Mouse (Mus musculus): ENCODE measurements around the gene Rgs12. TPM values are rescaled to one million over a fixed set of nuclear protein-coding genes. Genes with fewer than 3 reads are reported as not detected.

Rgs12 gene
- polyA plus RNA-seq, 1 experiment from 2014 or later: 29.3 TPM

- Histone ChIP-seq H3K9ac (ENCODE audit: low read depth, low read length) (peak overlapping the region; percentile 95), H3K36me3 (ENCODE audit: control insufficient read depth, insufficient read depth, low read length) (no peaks in the 10 kb centered on the region), H3K27ac (ENCODE audit: low read depth, low read length) (no peak overlapping the region), H3K4me1 (ENCODE audit: control insufficient read depth, insufficient read depth, low read length) (peaks cover 20% of the 10 kb centered on the region), H3K4me3 (ENCODE audit: low read length) (peak overlapping the region; percentile 91), H3K27me3 (ENCODE audit: control insufficient read depth, insufficient read depth, low read length) (no peaks in the 10 kb centered on the region), H3K9me3 (ENCODE audit: control insufficient read depth, low read length) (peaks cover 9% of the 10 kb centered on the region), H3K4me2 (replicated peaks; ENCODE audit: low read depth, low read length) (peak overlapping the region; percentile 69)
- WGBS: 74% methylated on average over 6 of the region's 6 CpGs
- no peak for ATAC-seq (ENCODE audit: low FRiP score, low TSS enrichment)
Measured at GRCm38 (mm10) chr5:34950486-34951160, 1.4 kb downstream of the Rgs12 start.

DNA sequence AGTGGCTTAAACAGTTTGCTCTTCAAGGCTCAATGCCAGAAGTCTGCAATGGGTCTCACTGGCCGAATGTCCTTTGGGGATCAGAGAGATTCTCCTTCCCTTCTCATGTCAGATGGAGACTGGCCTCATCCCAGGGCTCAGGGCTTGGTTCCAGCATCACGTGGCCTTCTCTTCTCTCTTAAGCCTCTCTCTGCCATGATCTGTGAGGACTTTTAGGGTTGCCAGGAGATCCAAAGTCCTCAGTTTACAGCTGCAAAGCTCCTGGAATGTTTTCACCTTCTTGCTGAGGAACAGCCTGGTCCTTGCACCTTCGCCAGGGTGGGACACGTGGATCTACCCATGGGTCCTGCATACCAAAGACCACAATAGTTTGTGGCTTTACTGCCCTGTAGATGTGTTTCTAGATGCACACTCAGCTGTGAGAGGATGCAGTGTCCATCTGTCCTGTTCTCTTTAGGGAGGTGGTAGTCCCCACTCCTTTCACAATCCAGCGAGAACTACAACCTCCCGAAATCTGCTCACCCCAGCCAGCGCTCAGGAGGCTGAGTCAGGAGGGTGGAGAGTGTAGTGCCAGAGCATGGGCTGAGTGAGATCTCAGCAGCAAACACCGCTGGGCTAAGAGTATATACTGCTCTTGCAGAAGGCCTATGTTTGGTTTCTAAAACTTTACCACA is 2.1 kb downstream of the Rgs12 start:
- no peak overlapping the region for H3K27ac ChIP-seq (ENCODE audit: low read depth, low read length)
- H3K4me2 ChIP-seq (replicated peaks; ENCODE audit: low read depth, low read length): no peak overlapping the region
- no peaks in the 10 kb centered on the region for H3K36me3 ChIP-seq (ENCODE audit: control insufficient read depth, insufficient read depth, low read length)
- no peaks in the 10 kb centered on the region for H3K27me3 ChIP-seq (ENCODE audit: control insufficient read depth, insufficient read depth, low read length)
- ATAC-seq (ENCODE audit: low FRiP score, low TSS enrichment): no peak
- H3K9ac ChIP-seq (ENCODE audit: low read depth, low read length): no peak overlapping the region
- 97% methylated on average over 8 of the region's 8 CpGs for WGBS
- H3K4me1 ChIP-seq (ENCODE audit: control insufficient read depth, insufficient read depth, low read length): peaks cover 22% of the 10 kb centered on the region
- no peak overlapping the region for H3K4me3 ChIP-seq (ENCODE audit: low read length)
- peaks cover 9% of the 10 kb centered on the region for H3K9me3 ChIP-seq (ENCODE audit: control insufficient read depth, low read length)

GRCm38 (mm10) chr5:34954508-34954907 is 5.3 kb downstream of the Rgs12 start:
- H3K27me3 ChIP-seq (ENCODE audit: control insufficient read depth, insufficient read depth, low read length): no peaks in the 10 kb centered on the region
- no peak overlapping the region for H3K27ac ChIP-seq (ENCODE audit: low read depth, low read length)
- peaks cover 3% of the 10 kb centered on the region; the same call in 1 of the 2 replicates for H3K36me3 ChIP-seq (ENCODE audit: control insufficient read depth, insufficient read depth, low read length)
- ATAC-seq (ENCODE audit: low FRiP score, low TSS enrichment): no peak
- H3K9ac ChIP-seq (ENCODE audit: low read depth, low read length): no peak overlapping the region
- H3K4me3 ChIP-seq (ENCODE audit: low read length): no peak overlapping the region
- peaks cover 31% of the 10 kb centered on the region for H3K4me1 ChIP-seq (ENCODE audit: control insufficient read depth, insufficient read depth, low read length)
- WGBS: 47% methylated on average over 6 of the region's 6 CpGs
- no peak overlapping the region for H3K4me2 ChIP-seq (replicated peaks; ENCODE audit: low read depth, low read length)
- H3K9me3 ChIP-seq (ENCODE audit: control insufficient read depth, low read length): peaks cover 9% of the 10 kb centered on the region

GRCm38 (mm10) chr5:34955630-34956029 is 6.4 kb downstream of the Rgs12 start:
- WGBS: 36% methylated on average over 5 of the region's 5 CpGs
- ATAC-seq (ENCODE audit: low FRiP score, low TSS enrichment): peak; percentile 10; the same call in 1 of the 2 replicates
- Histone ChIP-seq H3K9me3 (ENCODE audit: control insufficient read depth, low read length) (peaks cover 9% of the 10 kb centered on the region), H3K27ac (ENCODE audit: low read depth, low read length) (no peak overlapping the region), H3K9ac (ENCODE audit: low read depth, low read length) (no peak overlapping the region), H3K4me2 (replicated peaks; ENCODE audit: low read depth, low read length) (no peak overlapping the region), H3K4me3 (ENCODE audit: low read length) (no peak overlapping the region), H3K36me3 (ENCODE audit: control insufficient read depth, insufficient read depth, low read length) (peaks cover 3% of the 10 kb centered on the region; the same call in 1 of the 2 replicates), H3K27me3 (ENCODE audit: control insufficient read depth, insufficient read depth, low read length) (no peaks in the 10 kb centered on the region), H3K4me1 (ENCODE audit: control insufficient read depth, insufficient read depth, low read length) (peaks cover 24% of the 10 kb centered on the region)

DNA sequence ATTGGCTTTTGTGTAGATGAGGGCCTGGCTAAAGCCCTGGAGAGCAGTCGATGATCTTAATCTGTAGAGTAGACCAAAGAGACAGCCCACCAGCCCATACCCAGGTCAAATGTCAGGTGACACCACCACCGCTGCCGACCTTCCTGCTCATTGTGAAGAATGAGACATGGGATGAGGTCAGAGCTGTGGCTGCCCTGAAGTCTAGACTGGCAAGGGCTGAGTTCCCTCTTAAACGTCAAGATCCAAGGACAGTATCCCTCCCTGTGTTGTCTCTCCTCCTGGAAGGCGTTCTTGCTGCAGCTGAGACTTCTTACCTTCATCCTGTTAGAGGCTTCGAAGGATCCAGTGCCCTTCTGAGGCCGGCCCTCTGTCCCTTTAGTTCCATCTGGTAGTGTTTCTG is 6.9 kb downstream of the Rgs12 start:
- Histone ChIP-seq H3K27ac (ENCODE audit: low read depth, low read length) (no peak overlapping the region), H3K9ac (ENCODE audit: low read depth, low read length) (no peak overlapping the region), H3K4me1 (ENCODE audit: control insufficient read depth, insufficient read depth, low read length) (peaks cover 22% of the 10 kb centered on the region), H3K27me3 (ENCODE audit: control insufficient read depth, insufficient read depth, low read length) (no peaks in the 10 kb centered on the region), H3K36me3 (ENCODE audit: control insufficient read depth, insufficient read depth, low read length) (peaks cover 3% of the 10 kb centered on the region; the same call in 1 of the 2 replicates), H3K4me2 (replicated peaks; ENCODE audit: low read depth, low read length) (no peak overlapping the region), H3K9me3 (ENCODE audit: control insufficient read depth, low read length) (peaks cover 9% of the 10 kb centered on the region), H3K4me3 (ENCODE audit: low read length) (no peak overlapping the region)
- no peak for ATAC-seq (ENCODE audit: low FRiP score, low TSS enrichment)
- 71% methylated on average over 7 of the region's 7 CpGs for WGBS

GRCm38 (mm10) chr5:34957015-34957414 is 7.8 kb downstream of the Rgs12 start:
- H3K4me1 ChIP-seq (ENCODE audit: control insufficient read depth, insufficient read depth, low read length): peaks cover 22% of the 10 kb centered on the region
- WGBS: 70% methylated on average over 2 of the region's 2 CpGs
- H3K36me3 ChIP-seq (ENCODE audit: control insufficient read depth, insufficient read depth, low read length): peaks cover 3% of the 10 kb centered on the region; the same call in 1 of the 2 replicates
- H3K9ac ChIP-seq (ENCODE audit: low read depth, low read length): no peak overlapping the region
- no peak overlapping the region for H3K4me2 ChIP-seq (replicated peaks; ENCODE audit: low read depth, low read length)
- H3K4me3 ChIP-seq (ENCODE audit: low read length): no peak overlapping the region
- no peak overlapping the region for H3K27ac ChIP-seq (ENCODE audit: low read depth, low read length)
- peaks cover 9% of the 10 kb centered on the region for H3K9me3 ChIP-seq (ENCODE audit: control insufficient read depth, low read length)
- no peaks in the 10 kb centered on the region for H3K27me3 ChIP-seq (ENCODE audit: control insufficient read depth, insufficient read depth, low read length)
- ATAC-seq (ENCODE audit: low FRiP score, low TSS enrichment): no peak

GRCm38 (mm10) chr5:34960021-34960420 is 10.8 kb downstream of the Rgs12 start:
- Histone ChIP-seq H3K4me2 (replicated peaks; ENCODE audit: low read depth, low read length) (no peak overlapping the region), H3K9me3 (ENCODE audit: control insufficient read depth, low read length) (no peaks in the 10 kb centered on the region), H3K36me3 (ENCODE audit: control insufficient read depth, insufficient read depth, low read length) (peaks cover 7% of the 10 kb centered on the region), H3K27ac (ENCODE audit: low read depth, low read length) (no peak overlapping the region), H3K27me3 (ENCODE audit: control insufficient read depth, insufficient read depth, low read length) (no peaks in the 10 kb centered on the region), H3K4me1 (ENCODE audit: control insufficient read depth, insufficient read depth, low read length) (peaks cover 17% of the 10 kb centered on the region), H3K4me3 (ENCODE audit: low read length) (no peak overlapping the region), H3K9ac (ENCODE audit: low read depth, low read length) (no peak overlapping the region)
- no peak for ATAC-seq (ENCODE audit: low FRiP score, low TSS enrichment)
- WGBS: 97% methylated on average over 1 of the region's 1 CpGs

DNA sequence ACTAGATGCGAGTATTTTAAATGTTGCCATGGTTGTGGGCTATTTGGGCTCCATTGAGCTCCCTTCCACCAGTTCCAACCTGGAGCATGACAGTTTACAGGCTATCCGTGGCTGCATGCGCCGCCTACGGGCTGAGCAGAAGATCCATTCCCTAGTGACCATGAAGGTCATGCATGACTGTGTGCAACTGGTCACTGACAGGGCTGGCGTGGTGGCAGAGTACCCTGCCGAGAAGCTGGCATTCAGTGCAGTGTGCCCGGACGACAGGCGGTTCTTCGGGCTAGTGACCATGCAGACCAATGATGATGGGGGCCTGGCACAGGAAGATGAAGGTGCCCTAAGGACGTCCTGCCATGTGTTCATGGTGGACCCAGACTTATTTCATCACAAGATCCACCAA is 16.3 kb downstream of the Rgs12 start:
- H3K9ac ChIP-seq (ENCODE audit: low read depth, low read length): no peak overlapping the region
- peaks cover 31% of the 10 kb centered on the region for H3K36me3 ChIP-seq (ENCODE audit: control insufficient read depth, insufficient read depth, low read length)
- WGBS: 93% methylated on average over 12 of the region's 12 CpGs
- no peak overlapping the region for H3K4me2 ChIP-seq (replicated peaks; ENCODE audit: low read depth, low read length)
- no peak overlapping the region for H3K4me3 ChIP-seq (ENCODE audit: low read length)
- no peaks in the 10 kb centered on the region for H3K4me1 ChIP-seq (ENCODE audit: control insufficient read depth, insufficient read depth, low read length)
- H3K27ac ChIP-seq (ENCODE audit: low read depth, low read length): no peak overlapping the region
- no peaks in the 10 kb centered on the region for H3K27me3 ChIP-seq (ENCODE audit: control insufficient read depth, insufficient read depth, low read length)
- ATAC-seq (ENCODE audit: low FRiP score, low TSS enrichment): no peak
- H3K9me3 ChIP-seq (ENCODE audit: control insufficient read depth, low read length): no peaks in the 10 kb centered on the region

GRCm38 (mm10) chr5:34968386-34968785 is 19.1 kb downstream of the Rgs12 start:
- ATAC-seq (ENCODE audit: low FRiP score, low TSS enrichment): no peak
- Histone ChIP-seq H3K27ac (ENCODE audit: low read depth, low read length) (no peak overlapping the region), H3K9me3 (ENCODE audit: control insufficient read depth, low read length) (no peaks in the 10 kb centered on the region), H3K4me1 (ENCODE audit: control insufficient read depth, insufficient read depth, low read length) (no peaks in the 10 kb centered on the region), H3K9ac (ENCODE audit: low read depth, low read length) (no peak overlapping the region), H3K36me3 (ENCODE audit: control insufficient read depth, insufficient read depth, low read length) (peaks cover 31% of the 10 kb centered on the region), H3K27me3 (ENCODE audit: control insufficient read depth, insufficient read depth, low read length) (no peaks in the 10 kb centered on the region), H3K4me2 (replicated peaks; ENCODE audit: low read depth, low read length) (no peak overlapping the region), H3K4me3 (ENCODE audit: low read length) (no peak overlapping the region)
- 79% methylated on average over 5 of the region's 5 CpGs for WGBS

All from kidney, embryonic 14.5 days (tissue).